Mouse (Mus musculus): ENCODE results near the gene Zfp319.

- TF ChIP-seq POLR2A (IDR thresholded peaks at IDR 0.05; ENCODE audit: low read depth, low read length) (no peak), CTCF (conservative IDR thresholded peaks at IDR 0.05; ENCODE audit: insufficient read depth, insufficient read length, low read depth, low read length) (no peak)
Measured at GRCm38 (mm10) chr8:95314707-95315106, 17.0 kb downstream of the Zfp319 start.
